Mouse (Mus musculus): ENCODE results near the gene Tcf15.

DNA sequence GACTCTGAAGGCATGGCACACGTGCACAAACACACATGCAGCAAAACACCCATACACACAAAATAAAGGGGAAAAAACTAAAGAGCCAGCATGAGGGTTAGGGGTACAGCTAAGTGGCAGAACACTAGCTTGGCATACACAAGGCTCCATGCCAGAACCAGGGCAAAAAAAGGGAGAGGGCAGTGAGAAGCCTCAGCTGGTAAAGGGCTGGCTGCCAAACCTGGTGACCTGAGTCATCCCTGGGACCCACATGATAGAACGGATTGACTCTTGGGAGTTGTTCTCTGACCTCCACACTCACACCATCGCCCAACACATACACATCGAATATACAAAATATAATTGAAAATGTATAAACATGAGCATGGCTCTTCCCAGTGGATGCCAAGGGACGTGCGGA lies 33.3 kb downstream of the Tcf15 start:
- TF ChIP-seq EP300 (IDR thresholded peaks at IDR 0.05; ENCODE audit: low read depth) (no peak), CTCF (IDR thresholded peaks at IDR 0.05; ENCODE audit: low read depth) (no peak)
